ENCODE assay signal across 22 mouse cellular contexts in the genomic region with DNA sequence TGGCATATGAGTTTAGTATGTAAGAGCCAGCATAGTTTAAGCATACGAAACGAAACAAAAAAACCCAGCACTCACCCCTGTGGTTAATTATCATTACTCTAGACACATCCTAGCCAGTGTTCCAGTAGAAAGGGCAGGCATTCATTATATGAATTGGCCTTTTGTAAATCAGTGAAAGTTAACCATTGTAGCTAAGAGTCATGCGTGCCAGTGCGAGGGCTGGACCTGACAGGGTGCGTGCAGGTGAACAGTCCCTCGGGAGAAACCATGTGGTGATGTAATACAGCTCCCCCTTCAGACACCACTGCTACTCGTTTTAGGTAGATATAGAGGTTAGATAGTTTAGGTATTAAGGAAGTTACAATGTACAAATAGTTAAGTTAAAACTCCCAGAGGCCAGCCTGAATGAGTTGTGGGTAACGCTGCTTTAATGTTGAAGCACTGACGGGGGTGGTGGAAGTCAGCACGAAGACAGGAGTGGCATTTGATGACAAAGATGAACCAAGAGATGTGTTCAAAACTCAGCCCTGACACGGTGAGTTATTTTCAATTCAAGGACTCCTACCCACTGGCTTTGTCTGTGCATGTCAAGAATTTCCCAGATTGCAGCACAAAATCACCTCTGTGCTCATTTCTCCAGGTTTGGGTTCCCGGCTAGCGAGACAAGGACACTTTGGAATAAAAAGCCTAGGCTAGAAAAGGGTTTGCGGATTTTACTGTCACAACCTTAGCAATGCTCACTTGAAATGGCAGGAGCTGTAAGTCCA. TPM values are rescaled to one million over a fixed set of nuclear protein-coding genes. Genes with fewer than 3 reads are reported as not detected.
A peak's percentile ranks its signal among the peaks of the same experiment; 100 is the strongest.
DNase-seq lines count a peak whose midpoint lies in the region; ATAC-seq and TF ChIP-seq lines count a peak whose summit lies in the region.
"Had no signal": no experiment of that assay in that cellular context is flagged by ENCODE, and none has a peak within 500 bp of the region (broad histone marks: within the 10 kb centered on the region; RNA-seq: fewer than 3 reads in every experiment).

No protein-coding gene starts in this region.

- ATAC-seq in Patski, result peak; percentile 23
- ATAC-seq in kidney, embryonic 14.5 days (ENCODE audit: low FRiP score, low TSS enrichment), result peak; percentile 71
- ATAC-seq in hindbrain, embryonic 11.5 days (ENCODE audit: low FRiP score), result no peak
- ATAC-seq: hindbrain, embryonic 16.5 days; intestine, embryonic 15.5 days had no signal

- WGBS in kidney, adult 2 months, result 51% methylated on average over 14 of the region's 14 CpGs
- 78% methylated on average over 14 of the region's 14 CpGs for WGBS in kidney, embryonic 14.5 days
- 87% methylated on average over 14 of the region's 14 CpGs for WGBS in hindbrain, embryonic 10.5 days
- 86% methylated on average over 14 of the region's 14 CpGs for WGBS in hindbrain, embryonic 11.5 days

- H3K9me3 ChIP-seq in kidney, embryonic 14.5 days (ENCODE audit: control insufficient read depth, low read length), result no peaks in the 10 kb centered on the region
- no peaks in the 10 kb centered on the region for H3K9me3 ChIP-seq in hindbrain, embryonic 10.5 days
- H3K9me3 ChIP-seq in hindbrain, embryonic 11.5 days (ENCODE audit: control insufficient read depth, low read length), result no peaks in the 10 kb centered on the region
- H3K9me3 ChIP-seq: embryonic facial prominence, embryonic 12.5 days; heart, embryonic 12.5 days; intestine, embryonic 15.5 days; liver, embryonic 13.5 days; midbrain, embryonic 12.5 days had no signal

- no peak overlapping the region for H3K4me3 ChIP-seq in kidney, adult 2 months (ENCODE audit: insufficient read depth, low read depth, low read length)
- no peak overlapping the region for H3K4me3 ChIP-seq in kidney, embryonic 14.5 days (ENCODE audit: low read length)
- no peak overlapping the region for H3K4me3 ChIP-seq in hindbrain, embryonic 10.5 days
- no peak overlapping the region for H3K4me3 ChIP-seq in hindbrain, embryonic 11.5 days (ENCODE audit: low read depth, low read length)
- H3K4me3 ChIP-seq: embryonic facial prominence, embryonic 12.5 days; heart, embryonic 12.5 days; intestine, embryonic 15.5 days; left cerebral cortex, adult 2 months; liver, embryonic 13.5 days; midbrain, embryonic 12.5 days had no signal

- POLR2A ChIA-PET in Patski (lab: Charles Lee), result interaction anchor here (1.0 kb wide), 1 partner anchor 19 kb away, joined by 3 read pairs; no protein-coding TSS in a partner anchor

- TF ChIP-seq CTCF in kidney, adult 2 months (conservative IDR thresholded peaks at IDR 0.05; ENCODE audit: insufficient read depth, insufficient read length, low read depth, low read length), result no peak
- TF ChIP-seq CTCF in Patski (IDR thresholded peaks at IDR 0.05), result no peak

- H3K36me3 ChIP-seq in kidney, adult 2 months (ENCODE audit: control insufficient read depth, insufficient read depth, low read length), result no peaks in the 10 kb centered on the region
- no peaks in the 10 kb centered on the region for H3K36me3 ChIP-seq in kidney, embryonic 14.5 days (ENCODE audit: control insufficient read depth, insufficient read depth, low read length)
- H3K36me3 ChIP-seq in hindbrain, embryonic 10.5 days, result no peaks in the 10 kb centered on the region
- no peaks in the 10 kb centered on the region for H3K36me3 ChIP-seq in hindbrain, embryonic 11.5 days (ENCODE audit: control insufficient read depth, insufficient read depth, low read length)
- H3K36me3 ChIP-seq: embryonic facial prominence, embryonic 12.5 days; intestine, embryonic 15.5 days; liver, embryonic 13.5 days; midbrain, embryonic 12.5 days had no signal

- peak overlapping the region; percentile 11 for H3K27ac ChIP-seq in kidney, adult 2 months (ENCODE audit: insufficient read depth, low read depth, low read length)
- no peak overlapping the region for H3K27ac ChIP-seq in kidney, embryonic 14.5 days (ENCODE audit: low read depth, low read length)
- H3K27ac ChIP-seq in hindbrain, embryonic 10.5 days, result no peak overlapping the region
- H3K27ac ChIP-seq in hindbrain, embryonic 11.5 days (ENCODE audit: low read depth, low read length), result no peak overlapping the region
- H3K27ac ChIP-seq: embryonic facial prominence, embryonic 12.5 days; intestine, embryonic 15.5 days; liver, embryonic 13.5 days; midbrain, embryonic 12.5 days had no signal

- H3K4me1 ChIP-seq in kidney, adult 2 months (ENCODE audit: control insufficient read depth, insufficient read depth, low read length), result peaks cover 10% of the 10 kb centered on the region
- peaks cover 3% of the 10 kb centered on the region; the same call in 1 of the 2 replicates for H3K4me1 ChIP-seq in kidney, embryonic 14.5 days (ENCODE audit: control insufficient read depth, insufficient read depth, low read length)
- 0 out of 2 replicates have a peak, but pooled peaks cover 5% of the 10 kb centered on the region for H3K4me1 ChIP-seq in hindbrain, embryonic 10.5 days (replicated peaks)
- no peaks in the 10 kb centered on the region for H3K4me1 ChIP-seq in hindbrain, embryonic 11.5 days (replicated peaks; ENCODE audit: control insufficient read depth, insufficient read depth, low read length)
- H3K4me1 ChIP-seq: midbrain, embryonic 12.5 days had no signal

- TF ChIP-seq POLR2A in kidney, adult 2 months (IDR thresholded peaks at IDR 0.05; ENCODE audit: low read depth, low read length), result no peak

- H3K4me2 ChIP-seq in kidney, embryonic 14.5 days (replicated peaks; ENCODE audit: low read depth, low read length), result no peak overlapping the region
- no peak overlapping the region for H3K4me2 ChIP-seq in hindbrain, embryonic 11.5 days (replicated peaks; ENCODE audit: low read depth, low read length)
- H3K4me2 ChIP-seq: embryonic facial prominence, embryonic 12.5 days; intestine, embryonic 15.5 days; liver, embryonic 13.5 days; midbrain, embryonic 12.5 days had no signal

- in situ Hi-C loops in Patski (cut with MboI; ENCODE audit: low pct_unique_long_range_greater_than_20kb), result no loop called here

- no peak overlapping the region for H3K9ac ChIP-seq in kidney, embryonic 14.5 days (ENCODE audit: low read depth, low read length)
- no peak overlapping the region for H3K9ac ChIP-seq in hindbrain, embryonic 11.5 days (ENCODE audit: low read depth, low read length)
- H3K9ac ChIP-seq: embryonic facial prominence, embryonic 12.5 days; intestine, embryonic 15.5 days; liver, embryonic 13.5 days; midbrain, embryonic 12.5 days had no signal

- CTCF ChIA-PET in Patski (lab: Charles Lee), result interaction anchor here (0.9 to 2.0 kb wide), 2 partner anchors 7 to 14 kb away, joined by 3 to 8 read pairs; no protein-coding TSS in a partner anchor

- peak; percentile 59 for DNase-seq in kidney, adult 2 months
- no peak for DNase-seq in kidney, adult 18-20 months
- DNase-seq in Patski (ENCODE audit: low read depth, low spot score), result no peak
- no peak for DNase-seq in urinary bladder, postnatal 36 days (ENCODE audit: low spot score in 2 of 2)
- DNase-seq in hindbrain, embryonic 10.5 days (ENCODE audit: low spot score), result no peak
- no peak for DNase-seq in hindbrain, embryonic 11.5 days (ENCODE audit: low spot score)
- DNase-seq: adrenal gland, adult 2 months; cerebellum, adult 11-12 months; cerebellum, postnatal 14 days; heart, postnatal 4 days; liver, embryonic 13.5 days; lung, adult 2 months; lung, postnatal 14 days; right cerebral cortex, postnatal 14 days; thymus, postnatal 14 days had no signal

- H3K27me3 ChIP-seq in kidney, adult 2 months (replicated peaks; ENCODE audit: control insufficient read depth, insufficient read depth, low read length), result no peaks in the 10 kb centered on the region
- no peaks in the 10 kb centered on the region for H3K27me3 ChIP-seq in Patski
- no peaks in the 10 kb centered on the region for H3K27me3 ChIP-seq in kidney, embryonic 14.5 days (ENCODE audit: control insufficient read depth, insufficient read depth, low read length)
- no peaks in the 10 kb centered on the region for H3K27me3 ChIP-seq in hindbrain, embryonic 10.5 days (ENCODE audit: insufficient read depth, poor library complexity, severe bottlenecking)
- no peaks in the 10 kb centered on the region for H3K27me3 ChIP-seq in hindbrain, embryonic 11.5 days (ENCODE audit: control insufficient read depth, insufficient read depth, low read length)
- H3K27me3 ChIP-seq: embryonic facial prominence, embryonic 12.5 days; heart, embryonic 12.5 days; intestine, embryonic 15.5 days; liver, embryonic 13.5 days; midbrain, embryonic 12.5 days had no signal

RNA-seq across cellular contexts. Expression of gene Pfkp, which starts 19.4 kb away (rescaled TPM):
- 69.4 and 74.6 TPM in 2 replicates for polyA plus RNA-seq in kidney, adult 2 months (2012; rRNA removed)
- 220 TPM for polyA plus RNA-seq in Patski (2021)
- 9.6 and 16.7 TPM in 2 replicates for polyA plus RNA-seq in kidney, embryonic 14.5 days (2014; fragmentation: Nextera tagmentation; extraction: Ambion mirVana)
- polyA plus RNA-seq in hindbrain, embryonic 10.5 days (2016; fragmentation: Nextera tagmentation; extraction: Ambion mirVana), result 19.0 and 32.8 TPM in 2 replicates
- 46.8 and 56.5 TPM in 2 replicates for polyA plus RNA-seq in hindbrain, embryonic 11.5 days (2014; fragmentation: Nextera tagmentation; extraction: Ambion mirVana)
